Mouse (Mus musculus): Measurements from ENCODE around the gene Upb1.
A peak's percentile ranks its signal among the peaks of the same experiment; 100 is the strongest.

Upb1 gene

DNA sequence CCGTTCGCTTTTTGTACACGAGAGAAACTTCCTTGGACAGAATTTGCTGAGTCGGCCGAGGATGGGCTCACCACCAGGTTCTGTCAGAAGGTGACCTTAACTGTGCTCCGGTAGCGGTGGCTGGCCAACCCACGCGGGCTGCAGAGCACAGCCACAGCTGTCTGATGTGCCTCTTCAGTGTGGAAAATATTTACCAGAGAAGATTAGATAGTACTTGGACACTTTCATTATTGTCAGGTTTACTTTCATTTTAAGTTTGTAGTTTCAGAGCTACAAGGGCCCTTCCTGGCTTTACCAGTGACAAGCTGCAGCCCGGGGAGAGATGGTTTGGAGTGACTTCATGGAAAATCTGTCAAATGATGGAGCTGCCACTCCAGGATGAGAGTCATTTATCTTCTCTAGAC is 23.6 kb downstream of the Upb1 start:
- no peak for DNase-seq (ENCODE audit: low read depth, low spot score)

DNA sequence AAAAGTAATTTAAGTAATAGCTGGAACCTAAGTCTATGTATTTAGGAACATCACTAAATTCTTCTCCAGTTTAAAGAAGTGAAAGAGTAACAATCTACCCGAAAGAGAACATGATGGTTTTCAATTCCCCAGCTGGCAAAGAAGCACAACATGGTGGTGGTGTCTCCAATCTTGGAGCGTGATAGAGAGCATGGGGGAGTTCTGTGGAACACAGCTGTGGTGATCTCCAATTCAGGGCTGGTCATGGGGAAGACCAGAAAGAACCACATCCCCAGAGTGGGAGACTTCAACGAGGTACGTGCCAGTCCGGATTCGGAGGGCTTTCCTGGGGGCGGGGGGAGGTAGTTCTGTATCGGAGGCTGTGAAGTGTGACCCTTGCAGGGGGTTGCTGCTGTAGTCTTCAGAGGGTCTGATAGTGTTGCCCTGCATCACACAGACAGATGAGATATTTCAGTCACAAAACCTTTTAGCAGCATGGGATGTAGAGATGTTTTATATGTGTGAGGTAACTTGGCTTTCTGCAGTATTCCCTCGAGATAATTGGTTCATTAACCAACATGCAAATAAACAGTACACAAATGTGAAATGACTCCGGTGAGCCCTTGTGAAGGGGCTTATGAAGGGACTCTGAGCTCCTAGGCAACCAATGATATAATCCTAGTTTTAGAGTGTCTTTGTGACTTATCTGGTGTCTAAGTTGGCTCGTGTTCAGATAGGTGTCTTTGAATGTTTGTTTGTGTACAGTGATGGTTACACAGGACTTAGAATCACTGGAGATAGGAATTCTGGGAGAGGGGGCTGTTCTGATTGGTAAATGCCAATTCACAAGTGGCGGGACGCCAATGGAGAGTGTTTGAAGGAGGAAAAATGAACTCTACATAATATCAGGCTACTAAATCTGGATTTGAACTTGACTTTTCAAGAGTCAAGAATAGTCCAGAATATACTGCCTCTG is 27.4 kb downstream of the Upb1 start:
- no peak for DNase-seq (ENCODE audit: low read depth, low spot score)

DNA sequence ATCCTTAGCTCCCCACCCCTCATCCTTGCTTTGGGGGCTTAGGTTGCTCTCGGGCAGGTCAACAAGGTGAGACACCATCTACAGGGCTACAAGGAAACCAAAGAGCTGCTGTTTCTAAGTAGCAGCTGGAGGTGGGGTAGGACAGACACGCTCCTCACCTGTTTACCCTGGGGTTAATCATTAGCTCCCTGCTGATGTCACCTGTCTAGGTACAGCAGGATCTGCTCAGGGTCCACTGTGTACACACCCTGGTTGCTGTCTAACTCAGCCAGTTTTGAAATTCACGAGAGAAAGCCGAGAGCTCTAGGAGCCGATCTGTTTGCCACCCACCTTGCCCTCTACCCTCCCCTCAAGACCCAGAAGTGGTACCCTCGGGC is 28.1 kb downstream of the Upb1 start:
- no peak for DNase-seq (ENCODE audit: low read depth, low spot score)

DNA sequence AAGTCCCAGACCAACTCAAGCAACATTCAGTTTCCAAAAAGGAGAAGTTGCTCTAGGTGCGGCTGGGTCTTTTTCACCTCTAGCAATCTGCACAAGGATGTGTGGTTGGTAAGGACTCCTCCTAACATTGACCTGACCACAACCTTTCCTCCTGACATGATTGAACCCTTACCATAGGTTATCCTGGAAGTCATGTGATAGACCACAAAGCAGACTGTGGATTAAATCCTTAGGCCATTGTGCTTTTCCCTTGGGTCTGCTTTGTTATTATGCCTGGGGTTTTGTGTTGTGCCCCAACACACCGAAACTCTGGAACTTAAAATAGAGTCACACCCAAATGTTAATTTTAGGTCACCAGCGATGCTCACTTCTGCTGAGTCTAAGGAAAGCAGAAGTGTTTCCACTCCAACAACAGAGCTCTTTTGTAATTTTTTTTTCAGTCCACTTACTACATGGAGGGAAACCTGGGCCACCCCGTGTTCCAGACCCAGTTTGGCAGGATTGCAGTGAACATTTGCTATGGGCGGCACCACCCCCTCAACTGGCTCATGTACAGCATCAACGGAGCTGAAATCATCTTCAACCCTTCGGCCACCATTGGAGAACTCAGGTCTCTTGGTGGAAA is 28.7 kb downstream of the Upb1 start:
- DNase-seq (ENCODE audit: low read depth, low spot score): no peak

DNA sequence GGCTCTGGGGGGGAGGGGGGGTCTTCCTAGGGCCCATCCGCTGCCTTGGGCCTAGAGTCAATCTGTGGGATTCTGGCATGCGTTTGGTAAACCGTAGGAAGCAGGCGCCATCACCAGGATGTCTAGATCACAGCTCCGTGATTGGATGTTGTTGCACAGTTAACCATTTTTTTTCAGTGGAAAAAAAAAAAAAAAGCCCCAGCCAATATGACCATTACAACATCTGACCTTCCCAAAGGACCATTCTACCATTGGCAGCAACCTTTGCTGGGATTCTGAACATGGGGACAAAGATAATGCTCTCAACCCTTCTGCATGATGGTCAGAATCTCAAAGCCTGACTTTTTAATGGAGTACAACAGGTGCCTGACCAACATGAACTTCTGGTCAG is 29.2 kb downstream of the Upb1 start:
- DNase-seq (ENCODE audit: low read depth, low spot score): no peak

DNA sequence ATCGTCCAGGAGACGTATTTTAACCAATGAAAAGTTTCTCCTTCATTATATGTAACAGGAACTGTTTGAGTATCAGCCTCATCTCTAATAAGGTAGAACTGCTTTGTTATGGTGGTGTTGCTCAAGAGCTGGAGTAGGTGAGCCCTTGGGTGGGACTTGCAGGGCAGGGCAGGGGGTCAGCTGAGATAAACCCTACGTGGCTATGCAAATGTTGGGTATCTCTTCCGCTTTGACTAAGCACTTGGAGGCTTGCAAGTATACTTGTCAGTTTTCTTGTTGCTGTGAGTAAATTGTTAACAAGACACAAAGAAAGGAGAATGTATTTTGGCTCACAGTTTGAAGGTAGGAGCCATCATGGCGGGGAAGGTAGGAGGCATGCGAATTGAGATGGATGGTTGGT is 29.7 kb downstream of the Upb1 start:
- DNase-seq (ENCODE audit: low read depth, low spot score): no peak

DNA sequence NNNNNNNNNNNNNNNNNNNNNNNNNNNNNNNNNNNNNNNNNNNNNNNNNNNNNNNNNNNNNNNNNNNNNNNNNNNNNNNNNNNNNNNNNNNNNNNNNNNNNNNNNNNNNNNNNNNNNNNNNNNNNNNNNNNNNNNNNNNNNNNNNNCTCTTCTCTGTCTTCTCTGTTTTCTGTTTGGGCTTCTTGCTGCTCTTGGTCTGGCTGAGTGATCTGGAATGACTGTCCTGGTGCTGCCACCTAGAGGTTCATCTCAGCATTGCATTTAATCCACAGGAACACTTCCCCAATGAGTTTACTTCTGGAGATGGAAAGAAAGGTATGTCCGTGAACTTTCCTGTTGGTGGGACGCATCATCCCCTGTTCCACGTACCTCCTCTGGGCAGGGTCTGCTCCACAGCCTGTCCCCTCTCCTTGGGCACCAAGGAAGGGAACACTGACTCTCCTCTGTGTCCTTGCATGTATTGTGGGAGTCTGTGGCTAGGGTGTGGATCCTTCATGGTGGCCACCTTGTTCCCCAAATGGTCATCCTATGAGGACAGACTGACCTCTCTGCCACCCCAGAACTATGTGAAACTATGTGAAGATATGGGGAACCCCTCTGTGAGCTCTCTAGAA is 35.8 kb downstream of the Upb1 start:
- peak; percentile 82 for DNase-seq (ENCODE audit: low read depth, low spot score)

DNA sequence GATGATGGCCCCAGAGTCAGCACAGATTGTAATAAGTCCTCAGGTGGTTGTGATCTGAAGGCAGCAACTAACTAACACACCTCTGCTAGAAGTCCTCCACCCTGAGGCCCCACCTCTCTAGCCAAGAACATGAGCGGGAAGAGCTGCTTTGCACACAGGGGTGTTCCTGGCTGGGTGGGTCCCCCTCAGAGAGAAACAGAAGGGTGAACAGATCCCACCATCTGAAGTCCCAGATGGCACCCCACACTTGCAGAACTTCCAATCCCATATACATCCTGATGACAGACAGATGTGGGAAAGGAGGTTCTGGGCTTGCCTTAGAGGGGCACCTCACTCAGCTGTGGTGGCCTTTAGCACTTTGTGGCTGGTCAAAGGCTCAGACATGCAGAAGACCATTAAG is 36.4 kb downstream of the Upb1 start:
- no peak for DNase-seq (ENCODE audit: low read depth, low spot score)

DNA sequence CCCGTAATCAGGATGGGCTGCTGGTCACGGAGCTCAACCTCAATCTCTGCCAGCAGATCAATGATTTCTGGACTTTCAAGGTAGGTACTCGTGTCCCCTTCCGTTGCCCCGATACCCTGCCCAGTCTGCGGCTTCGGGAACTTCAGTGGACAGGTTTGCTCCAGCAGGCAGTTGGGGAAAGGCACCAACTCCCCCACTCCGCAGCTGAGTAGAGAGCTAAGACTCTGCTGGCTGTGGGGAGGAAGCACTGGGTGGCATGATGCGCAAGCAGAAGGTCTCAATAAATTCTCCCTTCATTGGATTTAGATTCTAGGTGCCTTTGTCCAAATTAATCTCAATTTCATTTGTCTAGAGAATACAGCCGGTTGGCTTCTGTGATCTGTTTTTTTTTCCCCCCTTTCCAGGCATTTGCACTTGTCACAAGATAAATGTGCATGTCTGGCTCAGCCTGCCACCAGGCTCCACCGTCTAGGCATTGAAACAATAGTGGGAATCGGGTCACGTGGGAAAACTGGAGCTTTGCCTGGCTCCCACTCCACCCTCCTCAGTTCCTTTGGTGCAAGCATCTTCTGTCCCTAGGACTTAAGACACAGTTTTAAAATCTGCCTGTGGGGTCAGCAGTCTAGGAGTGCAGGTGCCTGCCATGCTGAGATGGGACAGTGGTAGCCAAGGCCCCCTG is 37.4 kb downstream of the Upb1 start:
- DNase-seq (ENCODE audit: low read depth, low spot score): no peak

DNA sequence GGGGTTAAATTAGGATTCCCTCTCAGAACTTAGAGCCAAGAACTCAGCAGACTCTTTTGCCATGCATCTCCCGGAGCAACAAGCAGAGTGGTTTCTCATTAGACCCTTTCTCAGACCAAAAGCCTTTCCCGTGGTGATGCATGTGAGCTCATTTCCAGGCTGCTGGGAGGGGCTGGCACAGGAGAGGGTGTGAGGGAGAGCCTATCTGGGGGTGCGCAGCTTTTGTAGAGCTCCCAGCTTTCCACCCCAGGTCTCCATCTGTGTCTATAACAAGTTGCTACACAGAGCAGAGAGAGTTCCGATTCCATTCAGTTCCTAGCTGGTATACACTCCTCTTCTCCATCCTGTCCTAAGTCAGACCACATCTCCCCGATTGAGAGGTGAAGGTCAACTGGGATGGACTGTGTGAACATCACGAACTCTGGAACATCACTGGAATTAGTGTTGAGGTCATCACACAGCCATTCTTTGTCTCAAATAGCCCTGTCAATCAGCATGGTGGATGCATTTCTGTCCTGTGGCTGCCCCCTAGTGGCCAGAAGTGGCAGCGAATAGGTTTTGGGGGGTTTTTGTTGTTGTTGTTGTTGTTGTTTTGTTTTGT is 38.4 kb downstream of the Upb1 start:
- DNase-seq (ENCODE audit: low read depth, low spot score): peak; percentile 17

DNA sequence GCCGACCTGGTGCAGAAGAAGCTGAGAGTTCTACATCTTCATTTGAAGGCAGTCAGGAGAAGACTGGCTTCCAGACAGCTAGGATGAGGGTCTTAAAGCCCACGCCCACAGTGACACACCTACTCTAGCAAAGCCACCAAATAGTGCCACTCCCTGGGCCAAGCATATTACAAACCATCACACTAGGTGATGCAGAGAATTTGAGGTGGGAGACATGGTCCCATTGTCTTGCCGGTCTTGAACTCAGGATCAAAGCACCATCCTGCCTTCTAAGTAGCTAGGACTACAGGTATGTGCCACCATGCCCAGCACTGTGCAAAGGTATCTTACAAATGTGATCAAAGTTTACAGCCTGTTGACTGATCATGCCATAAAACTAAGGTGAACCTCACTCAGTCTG is 39.8 kb downstream of the Upb1 start:
- DNase-seq (ENCODE audit: low read depth, low spot score): no peak

DNA sequence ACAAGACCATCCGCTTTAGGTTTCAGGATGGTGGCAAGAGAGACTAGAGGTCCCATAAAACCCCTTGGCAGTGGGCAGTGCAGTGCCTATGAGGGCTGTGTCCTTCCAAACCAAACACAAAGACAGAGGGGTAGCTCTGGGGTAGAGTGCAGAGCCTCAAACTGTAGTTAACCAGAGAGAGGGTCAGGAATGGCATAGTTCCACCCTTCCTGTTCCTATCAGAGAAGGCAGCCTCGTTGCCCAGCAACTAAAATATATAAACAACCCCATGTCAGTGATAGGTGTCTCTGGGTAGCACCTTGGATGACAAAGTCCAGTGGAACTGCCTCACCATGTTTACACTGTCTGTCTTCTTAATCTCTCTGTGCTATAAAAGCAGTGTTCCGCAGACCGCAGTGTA is 40.9 kb downstream of the Upb1 start:
- no peak for DNase-seq (ENCODE audit: low read depth, low spot score)

DNA sequence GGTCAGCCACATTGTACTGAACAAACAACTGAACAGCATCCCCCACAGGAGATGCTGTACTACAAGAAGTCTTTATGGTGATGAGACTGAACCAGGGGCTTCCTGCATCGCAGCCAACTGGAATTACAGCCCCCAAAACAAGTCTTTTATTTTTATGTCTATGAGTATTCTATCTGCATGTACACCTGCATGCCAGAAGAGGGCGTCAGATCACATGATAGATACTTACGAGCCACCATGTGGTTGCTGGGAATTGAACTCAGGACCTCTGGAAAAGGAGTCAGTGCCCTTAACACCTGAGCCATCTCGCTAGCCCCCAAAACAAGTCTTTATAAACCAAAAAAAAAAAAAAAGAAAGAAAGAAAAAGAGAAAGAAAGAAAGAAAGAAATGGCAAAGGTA is 42.1 kb downstream of the Upb1 start:
- no peak for DNase-seq (ENCODE audit: low read depth, low spot score)

DNA sequence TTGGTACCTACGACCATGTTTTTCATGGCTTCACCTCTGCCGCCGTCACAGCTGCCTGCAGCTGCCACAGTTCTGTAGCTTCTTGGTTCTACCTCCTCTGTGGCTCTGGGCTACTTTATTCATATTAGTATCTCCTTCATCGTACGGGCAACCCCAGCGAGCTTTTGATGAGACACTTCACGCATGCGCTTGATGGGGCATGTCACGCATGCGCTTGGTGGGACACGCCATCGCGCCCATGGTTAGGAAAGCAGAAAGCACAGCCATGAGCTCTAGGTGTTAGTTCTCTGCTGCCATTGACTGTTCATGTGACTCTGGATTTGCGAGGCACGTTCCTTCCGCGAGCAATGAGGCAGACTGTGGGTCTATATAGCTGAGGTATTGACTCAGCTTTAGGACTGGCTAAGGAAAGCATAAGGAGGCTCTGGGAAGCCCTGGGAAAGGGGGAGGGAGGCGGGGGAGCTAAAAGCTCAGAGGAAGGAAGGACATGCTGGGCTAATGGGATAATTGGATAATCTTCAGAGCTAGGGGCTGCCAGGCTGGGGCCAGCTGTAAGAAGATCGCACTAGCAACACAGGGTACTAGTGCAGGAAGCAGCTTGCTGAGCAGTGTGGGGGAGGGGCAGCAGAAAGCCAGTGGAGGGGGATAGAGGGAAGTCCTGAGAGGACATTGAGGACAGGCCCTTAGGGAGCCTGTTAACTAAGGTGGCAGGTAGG is 43.4 kb downstream of the Upb1 start:
- DNase-seq (ENCODE audit: low read depth, low spot score): no peak

DNA sequence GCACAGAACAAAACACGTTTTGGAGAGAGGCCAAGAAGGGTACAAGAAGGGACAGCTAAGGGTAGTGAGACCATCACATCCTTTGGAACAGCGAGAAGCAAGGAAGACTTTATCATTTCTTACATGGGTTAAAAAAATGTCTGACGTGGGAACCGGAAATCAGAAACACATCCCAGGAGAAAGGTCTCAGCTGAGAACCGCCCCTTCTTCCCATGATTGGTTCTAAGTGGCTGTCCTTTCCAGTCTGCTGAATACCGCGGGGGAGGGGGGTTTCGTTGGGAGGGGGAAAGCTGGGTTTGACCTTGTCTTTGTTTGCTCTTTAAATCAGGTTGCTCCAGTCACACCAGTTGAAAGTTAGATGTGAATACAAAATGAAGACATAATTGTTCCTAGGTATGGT is 44.1 kb downstream of the Upb1 start:
- DNase-seq (ENCODE audit: low read depth, low spot score): no peak

DNA sequence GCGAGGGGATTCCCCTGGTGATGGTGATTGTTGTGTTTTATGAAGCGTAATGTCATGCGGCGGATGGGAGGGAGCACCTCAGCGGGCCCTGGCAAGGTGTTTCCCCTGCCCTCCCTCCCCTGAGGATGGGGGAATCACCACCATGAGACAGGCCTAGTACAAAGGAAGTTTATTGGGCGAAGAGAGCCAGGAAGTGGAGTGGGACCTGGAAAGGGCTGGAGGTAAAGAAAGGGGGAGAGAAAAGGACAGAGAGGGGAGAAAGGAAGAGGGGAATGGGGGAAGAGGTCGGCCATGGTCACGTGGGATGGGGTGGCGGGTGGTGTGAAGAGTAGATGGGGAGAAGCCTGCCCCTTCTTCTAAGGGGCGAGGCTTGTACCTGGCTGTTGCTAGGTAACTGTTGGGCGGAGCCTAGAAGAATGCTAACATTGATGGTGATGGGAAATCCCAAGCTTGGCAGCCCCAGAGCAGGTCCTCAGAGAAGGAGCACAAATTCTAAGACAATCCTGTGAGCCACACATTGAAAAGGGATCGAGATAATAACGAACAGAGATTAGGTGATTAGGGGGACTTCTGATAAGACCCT is 45.7 kb downstream of the Upb1 start:
- no peak for DNase-seq (ENCODE audit: low read depth, low spot score)

DNA sequence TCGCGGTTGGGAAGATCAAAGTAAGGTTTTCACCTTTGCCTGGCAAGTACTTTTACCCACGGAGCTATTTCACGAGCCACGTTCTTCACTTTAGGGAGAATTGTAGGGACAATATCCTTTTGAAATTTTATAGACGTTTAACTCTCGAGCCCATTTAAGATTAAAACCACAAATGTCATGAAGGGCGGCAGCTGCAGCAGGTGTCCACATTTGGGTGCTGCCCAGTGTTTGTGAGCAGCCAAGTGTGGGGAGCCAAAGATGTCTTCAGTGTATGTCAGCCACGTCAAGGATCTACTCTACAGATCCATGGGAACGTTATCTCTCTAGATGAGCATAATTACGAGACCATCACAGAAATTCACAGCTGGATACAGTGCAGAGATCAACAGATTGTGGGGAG is 46.6 kb downstream of the Upb1 start:
- no peak for DNase-seq (ENCODE audit: low read depth, low spot score)

DNA sequence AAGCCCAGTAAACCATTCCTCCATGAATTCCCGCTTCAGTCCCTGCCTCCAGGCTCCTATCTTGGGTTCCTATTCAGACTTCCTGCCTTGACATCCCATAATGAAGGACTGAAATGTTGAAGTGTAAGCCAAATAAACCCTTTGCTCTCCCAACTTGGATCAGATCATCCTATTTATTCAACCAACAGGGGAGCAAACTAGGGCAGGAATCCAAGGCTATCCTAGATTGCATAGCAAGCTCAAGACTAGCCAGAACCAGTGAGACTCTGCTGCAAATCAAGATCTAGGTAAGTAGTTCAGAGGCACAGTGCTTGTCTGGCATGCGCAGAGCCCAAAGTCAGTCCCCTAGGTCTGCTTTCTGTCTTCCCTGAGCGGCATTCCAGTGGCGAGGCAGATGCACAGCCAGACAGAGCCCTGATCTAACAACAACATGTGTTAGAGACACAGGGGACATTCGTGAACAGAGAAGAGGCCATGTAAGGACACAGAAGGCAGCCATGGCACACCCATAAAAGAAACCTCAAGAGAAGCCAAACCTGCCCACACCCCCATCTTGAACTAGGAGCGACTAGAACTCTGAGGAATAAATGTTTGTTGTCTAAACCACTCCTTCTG is 48.0 kb downstream of the Upb1 start:
- no peak for DNase-seq (ENCODE audit: low read depth, low spot score)

DNA sequence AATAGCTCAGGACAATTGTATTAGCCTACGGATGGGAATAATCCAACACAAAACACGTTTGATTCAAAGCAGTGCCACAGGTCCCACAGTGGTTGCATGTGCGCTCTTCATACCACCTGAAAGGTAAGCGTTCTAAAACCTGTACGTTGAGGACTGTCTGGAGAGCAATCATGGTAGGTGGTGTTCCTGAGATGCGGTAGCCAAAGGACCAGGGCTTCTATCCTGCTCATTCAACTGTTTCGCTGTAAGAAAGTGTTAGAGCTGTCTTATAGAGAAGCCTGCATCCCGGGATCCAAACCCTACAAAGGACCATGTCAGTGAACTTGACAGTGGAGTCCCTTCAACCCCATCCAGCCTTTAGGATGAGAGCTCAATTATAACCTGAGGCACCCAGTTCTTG is 49.4 kb downstream of the Upb1 start:
- no peak for DNase-seq (ENCODE audit: low read depth, low spot score)

DNA sequence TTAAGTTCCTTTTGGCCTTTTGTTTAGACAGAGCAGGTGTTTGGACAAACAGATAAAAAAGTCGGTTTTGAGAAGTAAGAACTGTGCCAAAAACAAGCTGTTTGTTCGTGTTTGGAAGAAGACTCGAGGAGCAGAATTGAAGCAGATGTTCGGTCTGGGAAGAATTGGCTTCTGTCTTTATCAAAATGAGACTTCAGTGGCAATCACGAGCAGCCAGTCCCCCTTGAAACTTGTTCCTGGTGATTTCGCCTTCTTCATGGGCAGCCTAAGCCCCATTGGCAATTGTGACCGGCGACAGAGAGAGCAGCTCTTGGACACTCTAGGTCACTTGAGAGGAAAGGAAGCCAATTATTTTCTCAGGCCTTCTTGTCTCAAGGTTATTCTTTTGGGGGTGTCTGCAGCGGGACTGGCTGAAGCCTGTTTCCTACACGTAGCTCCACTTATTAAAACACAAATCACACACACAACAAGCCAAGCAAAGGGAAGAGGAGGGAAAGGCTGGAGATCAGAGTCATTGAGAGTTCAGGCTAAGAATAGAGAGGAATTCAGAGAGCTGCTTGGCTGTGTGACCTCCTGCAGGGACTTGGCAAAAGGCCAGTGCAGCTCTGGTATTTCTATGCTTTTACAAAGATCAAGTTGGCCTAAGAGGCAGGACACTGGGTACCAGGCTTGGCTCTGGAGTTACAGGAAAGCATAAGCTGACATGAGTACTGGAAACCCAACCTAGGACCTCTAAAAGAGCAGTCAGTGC is 50.3 kb downstream of the Upb1 start:
- DNase-seq (ENCODE audit: low read depth, low spot score): peak; percentile 28
